In the genomic region with DNA sequence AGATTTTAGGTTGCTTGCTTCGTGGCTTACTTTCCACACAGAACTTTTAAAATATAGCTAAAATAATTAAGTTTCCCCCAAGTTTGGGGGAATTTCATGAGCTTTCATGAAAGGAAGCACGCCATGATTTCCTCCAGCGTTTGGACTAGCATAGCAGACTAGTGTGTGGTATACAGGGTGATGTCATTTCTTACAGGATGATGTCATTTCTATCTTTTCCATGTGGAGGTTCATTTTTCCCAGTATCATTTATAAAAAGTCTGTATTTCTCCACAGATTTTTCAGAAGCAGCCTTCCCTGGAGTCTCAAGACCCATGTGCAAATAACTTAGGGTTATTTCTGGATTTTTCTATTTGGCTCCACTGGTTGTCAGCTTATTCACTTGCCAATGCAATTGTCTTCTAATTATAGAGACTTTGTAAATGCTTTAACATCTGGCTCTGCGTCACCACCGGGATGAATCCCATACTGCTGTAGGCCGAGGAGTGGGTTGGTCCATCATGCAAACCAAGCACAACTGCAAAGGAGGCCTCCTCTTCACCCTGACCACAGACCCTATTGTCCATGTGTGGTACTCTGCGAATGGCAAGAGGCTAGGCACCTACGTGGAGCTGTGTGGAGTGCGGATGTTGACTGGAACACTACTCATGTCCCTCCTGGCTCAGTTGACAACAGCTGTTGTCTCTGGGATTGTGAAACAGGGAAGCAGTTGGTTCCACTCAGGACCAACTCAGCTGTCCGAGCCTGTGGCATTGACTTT, we compare ENCODE assay signal across 19 mouse cellular contexts.
DNase-seq lines count a peak whose midpoint lies in the region; ATAC-seq and TF ChIP-seq lines count a peak whose summit lies in the region.
"Had no signal": no experiment of that assay in that cellular context is flagged by ENCODE, and none has a peak within 500 bp of the region (broad histone marks: within the 10 kb centered on the region; RNA-seq: fewer than 3 reads in every experiment).

No protein-coding gene starts in this region.

- peak; percentile 2 for DNase-seq in gastrocnemius, adult 18-20 months (ENCODE audit: low spot score)
- DNase-seq in gastrocnemius, postnatal 10 days, result no peak
- peak; percentile 22 for DNase-seq in lung, postnatal 0 days (ENCODE audit: low spot score)
- DNase-seq in skeletal muscle tissue, adult 2 months (ENCODE audit: low read depth, low spot score), result peak; percentile 8
- no peak for DNase-seq in midbrain, embryonic 10.5 days (ENCODE audit: low spot score)
- no peak for DNase-seq in forebrain, embryonic 14.5 days (ENCODE audit: low spot score)
- DNase-seq: adrenal gland, adult 2 months; cerebellum, adult 11 months; cerebellum, postnatal 25 days; liver; liver, postnatal 0 days; right cerebral cortex, postnatal 4 days had no signal

- ATAC-seq in megakaryocyte, adult 5-6 weeks (ENCODE audit: poor library complexity, severe bottlenecking), result no peak
- peak; percentile 43 for ATAC-seq in lung, postnatal 0 days
- ATAC-seq in forebrain, embryonic 14.5 days, result no peak
- ATAC-seq: CD4-positive, CD25-positive, alpha-beta regulatory T cell, adult 4 months; forebrain, embryonic 16.5 days; intestine, embryonic 15.5 days; liver, postnatal 0 days had no signal

- peak overlapping the region; percentile 8 for H3K4me3 ChIP-seq in megakaryocyte, embryonic 14.5 days (replicated peaks)
- H3K4me3 ChIP-seq in lung, postnatal 0 days (ENCODE audit: low read depth, low read length), result no peak overlapping the region
- H3K4me3 ChIP-seq in midbrain, embryonic 10.5 days, result no peak overlapping the region
- H3K4me3 ChIP-seq in forebrain, embryonic 14.5 days (ENCODE audit: low read depth, low read length), result no peak overlapping the region
- H3K4me3 ChIP-seq: erythroblast, embryonic 14.5 days; hindbrain, embryonic 13.5 days; intestine, embryonic 15.5 days had no signal

- no peaks in the 10 kb centered on the region for H3K27me3 ChIP-seq in megakaryocyte, embryonic 14.5 days (replicated peaks)
- H3K27me3 ChIP-seq in lung, postnatal 0 days (replicated peaks; ENCODE audit: insufficient read depth, low read length), result no peaks in the 10 kb centered on the region
- H3K27me3 ChIP-seq in midbrain, embryonic 10.5 days (ENCODE audit: low read depth, poor library complexity, severe bottlenecking), result no peaks in the 10 kb centered on the region
- H3K27me3 ChIP-seq in forebrain, embryonic 14.5 days (replicated peaks; ENCODE audit: control insufficient read depth, insufficient read depth, low read length), result no peaks in the 10 kb centered on the region
- H3K27me3 ChIP-seq: hindbrain, embryonic 13.5 days; intestine, embryonic 15.5 days had no signal

- no peak for TF ChIP-seq CTCF in lung, postnatal 0 days (IDR thresholded peaks at IDR 0.05)

- H3K9me3 ChIP-seq in megakaryocyte, embryonic 14.5 days, result no peaks in the 10 kb centered on the region
- no peaks in the 10 kb centered on the region for H3K9me3 ChIP-seq in lung, postnatal 0 days (ENCODE audit: low read length)
- no peaks in the 10 kb centered on the region for H3K9me3 ChIP-seq in midbrain, embryonic 10.5 days (replicated peaks)
- no peaks in the 10 kb centered on the region for H3K9me3 ChIP-seq in forebrain, embryonic 14.5 days (replicated peaks; ENCODE audit: control insufficient read depth, low read length)
- H3K9me3 ChIP-seq: hindbrain, embryonic 13.5 days; intestine, embryonic 15.5 days had no signal

- no peaks in the 10 kb centered on the region for H3K4me1 ChIP-seq in megakaryocyte, embryonic 14.5 days
- no peaks in the 10 kb centered on the region for H3K4me1 ChIP-seq in lung, postnatal 0 days (ENCODE audit: insufficient read depth, low read depth, low read length)
- 0 out of 2 replicates have a peak, but pooled peaks cover 4% of the 10 kb centered on the region for H3K4me1 ChIP-seq in midbrain, embryonic 10.5 days
- 0 out of 2 replicates have a peak, but pooled peaks cover 3% of the 10 kb centered on the region for H3K4me1 ChIP-seq in forebrain, embryonic 14.5 days (ENCODE audit: control insufficient read depth, insufficient read depth, low read length)
- H3K4me1 ChIP-seq: intestine, embryonic 15.5 days had no signal

- H3K4me2 ChIP-seq in lung, postnatal 0 days (replicated peaks; ENCODE audit: low read depth, low read length), result no peak overlapping the region
- no peak overlapping the region for H3K4me2 ChIP-seq in forebrain, embryonic 14.5 days (ENCODE audit: low read length)
- H3K4me2 ChIP-seq: hindbrain, embryonic 13.5 days; intestine, embryonic 15.5 days had no signal

- no peak for TF ChIP-seq EP300 in lung, postnatal 0 days (IDR thresholded peaks at IDR 0.05)

- H3K36me3 ChIP-seq in megakaryocyte, embryonic 14.5 days (replicated peaks; ENCODE audit: low read length), result no peaks in the 10 kb centered on the region
- no peaks in the 10 kb centered on the region for H3K36me3 ChIP-seq in lung, postnatal 0 days (ENCODE audit: insufficient read depth, low read length)
- no peaks in the 10 kb centered on the region for H3K36me3 ChIP-seq in midbrain, embryonic 10.5 days
- H3K36me3 ChIP-seq in forebrain, embryonic 14.5 days (ENCODE audit: control insufficient read depth, insufficient read depth, low read length), result no peaks in the 10 kb centered on the region
- H3K36me3 ChIP-seq: hindbrain, embryonic 13.5 days; intestine, embryonic 15.5 days had no signal

- H3K9ac ChIP-seq in lung, postnatal 0 days (replicated peaks; ENCODE audit: low read depth), result no peak overlapping the region
- H3K9ac ChIP-seq in forebrain, embryonic 14.5 days (ENCODE audit: low read length), result no peak overlapping the region
- H3K9ac ChIP-seq: hindbrain, embryonic 13.5 days; intestine, embryonic 15.5 days; liver, postnatal 0 days had no signal

- WGBS in lung, postnatal 0 days, result 81% methylated on average over 10 of the region's 10 CpGs
- 93% methylated on average over 10 of the region's 10 CpGs for WGBS in midbrain, embryonic 10.5 days
- 91% methylated on average over 10 of the region's 10 CpGs for WGBS in forebrain, embryonic 14.5 days

- no peak overlapping the region for H3K27ac ChIP-seq in lung, postnatal 0 days (ENCODE audit: low read length)
- H3K27ac ChIP-seq in midbrain, embryonic 10.5 days (replicated peaks), result no peak overlapping the region
- H3K27ac ChIP-seq in forebrain, embryonic 14.5 days (ENCODE audit: low read depth, low read length), result no peak overlapping the region
- H3K27ac ChIP-seq: hindbrain, embryonic 13.5 days; intestine, embryonic 15.5 days had no signal

Comparison
In these comparisons a context has a peak if more than half of its experiments do, and no peak if none do; other contexts are left out.
1. DNase-seq: peak in gastrocnemius, adult 18-20 months (single experiment), lung, postnatal 0 days (single experiment) and skeletal muscle tissue, adult 2 months (single experiment); none in gastrocnemius, postnatal 10 days (single experiment), midbrain, embryonic 10.5 days (single experiment) and forebrain, embryonic 14.5 days (single experiment).